Mouse (Mus musculus) lung, embryonic 14.5 days (tissue): ENCODE data around the gene Tmed3. TPM values are rescaled to one million over a fixed set of nuclear protein-coding genes. Genes with fewer than 3 reads are reported as not detected.

ENCODE experiments used
- ATAC-seq: fragments of 200-750 bp; cut with Nextera tagmentation; 2 replicates; pipeline ENCODE4 v1.8.0; 2017; ENCODE audit warnings: mild to moderate bottlenecking, moderate TSS enrichment, moderate library complexity; ENCODE audit not compliant: insufficient read depth
- DNase-seq: peaks from one replicate; pipeline ENCODE4 v3.0.0-alpha.2; 2015
- H3K27ac ChIP-seq: fragments of 300-500 bp; sonication (generic); 2 replicates; pipeline ENCODE4 v1.5.1; 2014; ENCODE audit warnings: low read depth, mild to moderate bottlenecking, moderate library complexity
- H3K27me3 ChIP-seq: fragments of 300-500 bp; sonication (generic); 2 replicates; pipeline ENCODE4 v1.6.1; 2014; ENCODE audit warnings: low read length, control low read depth; ENCODE audit not compliant: insufficient read depth
- H3K36me3 ChIP-seq: fragments of 300-500 bp; sonication (generic); 2 replicates; pipeline ENCODE4 v1.6.1; 2014; ENCODE audit warnings: control low read depth; ENCODE audit not compliant: insufficient read depth
- H3K4me1 ChIP-seq: fragments of 300-500 bp; sonication (generic); 2 replicates; pipeline ENCODE4 v1.6.1; 2014; ENCODE audit warnings: antibody characterized with exemption, control low read depth; ENCODE audit not compliant: insufficient read depth
- H3K4me2 ChIP-seq: fragments of 300-500 bp; sonication (generic); 2 replicates; pipeline ENCODE4 v1.6.1; 2014; ENCODE audit warnings: mild to moderate bottlenecking
- H3K4me3 ChIP-seq: fragments of 300-500 bp; sonication (generic); 2 replicates; pipeline ENCODE4 v1.5.1; 2014; ENCODE audit warnings: low read depth, low read length
- H3K9ac ChIP-seq: fragments of 300-500 bp; sonication (generic); 2 replicates; pipeline ENCODE4 v1.6.1; 2014
- H3K9me3 ChIP-seq: fragments of 300-500 bp; sonication (generic); 2 replicates; pipeline ENCODE4 v1.6.1; 2016; ENCODE audit warnings: low read depth, low read length, control low read depth
- CTCF ChIP-seq: IDR thresholded peaks from 2 replicates; pipeline ENCODE4 v1.5.1; 2016; ENCODE audit warnings: antibody characterized with exemption, low read depth
- WGBS: fragments of 180-500 bp; shearing (Covaris S2); extraction: QIAGEN DNeasy Blood & Tissue Kit; methylation state at CpG from one replicate; pipeline ENCODE4 v1.1.7; 2014; 5-methylcytosine and 5-hydroxymethylcytosine counted together
- polyA plus RNA-seq: library from polyadenylated mRNA; unstranded; fragments of >200 nt; fragmentation: Nextera tagmentation; extraction: Ambion mirVana; gene quantifications from 2 replicates; pipeline ENCODE4 v1.2.1, GENCODE M21; 2014

The Tmed3 gene
- 90.9 and 91.9 TPM in 2 replicates for polyA plus RNA-seq

GRCm38 (mm10) chr9:89704265-89705196 lies at the start of gene Tmed3:
Gene Tmed3 (minus strand): TSS chr9:89705068.
- H3K9ac ChIP-seq, result peak within 1 kb of the TSS; percentile 83
- H3K4me3 ChIP-seq, result peak within 1 kb of the TSS; percentile 60
- TF ChIP-seq CTCF, result peak; percentile 29
- peak within 1 kb of the TSS; percentile 86 for H3K4me2 ChIP-seq
- H3K9me3 ChIP-seq, result no peaks in the 10 kb centered on the region
- H3K27me3 ChIP-seq, result no peaks in the 10 kb centered on the region
- H3K36me3 ChIP-seq, result 0 out of 2 replicates have a peak, but pooled peaks cover 8% of the 10 kb centered on the region
- DNase-seq, result peak; percentile 96
- peak within 1 kb of the TSS; percentile 84 for H3K27ac ChIP-seq
- no peaks in the 10 kb centered on the region for H3K4me1 ChIP-seq
- peak; percentile 100 for ATAC-seq
- whole genome bisulfite sequencing, result under 1% methylated on average over 52 of the region's 52 CpGs

- no peak for TF ChIP-seq CTCF
- H3K27me3 ChIP-seq, result no peaks in the 10 kb centered on the region; the same call in 1 of the 2 replicates
- H3K4me1 ChIP-seq, result no peaks in the 10 kb centered on the region
- no peaks in the 10 kb centered on the region for H3K36me3 ChIP-seq
- H3K4me3 ChIP-seq, result no peak overlapping the region
- no peak for DNase-seq
- H3K9me3 ChIP-seq, result no peaks in the 10 kb centered on the region
- H3K27ac ChIP-seq, result no peak overlapping the region
- no peak overlapping the region for H3K4me2 ChIP-seq
- no peak overlapping the region for H3K9ac ChIP-seq
- no peak for ATAC-seq
These were observed 35.2 kb upstream of the Tmed3 start for GRCm38 (mm10) chr9:89740041-89740440.

- WGBS, result 3% methylated on average over 8 of the region's 8 CpGs
- no peak for TF ChIP-seq CTCF
- no peak within 1 kb of the TSS for H3K9ac ChIP-seq
- DNase-seq (no peak), ATAC-seq (no peak)
- no peaks in the 10 kb centered on the region for H3K4me1 ChIP-seq
- H3K27me3 ChIP-seq, result no peaks in the 10 kb centered on the region; the same call in 1 of the 2 replicates
- no peak within 1 kb of the TSS for H3K27ac ChIP-seq
- H3K4me3 ChIP-seq, result no peak within 1 kb of the TSS
- H3K9me3 ChIP-seq, result no peaks in the 10 kb centered on the region
- H3K4me2 ChIP-seq, result no peak within 1 kb of the TSS
- H3K36me3 ChIP-seq, result no peaks in the 10 kb centered on the region
These were observed 33.4 kb upstream of the Tmed3 start, which contains the start of gene Ankrd34c for GRCm38 (mm10) chr9:89738295-89738694. Gene Ankrd34c (minus strand): TSS chr9:89738475.

- WGBS, result 14% methylated on average over 6 of the region's 6 CpGs
These were observed 33.0 kb upstream of the Tmed3 start for GRCm38 (mm10) chr9:89737888-89738287.

GRCm38 (mm10) chr9:89736932-89737705 lies 32.3 kb upstream of the Tmed3 start:
- Histone ChIP-seq H3K4me1 (no peaks in the 10 kb centered on the region), H3K9ac (no peak overlapping the region), H3K36me3 (no peaks in the 10 kb centered on the region), H3K27ac (no peak overlapping the region), H3K9me3 (no peaks in the 10 kb centered on the region), H3K27me3 (no peaks in the 10 kb centered on the region; the same call in 1 of the 2 replicates), H3K4me2 (no peak overlapping the region), H3K4me3 (no peak overlapping the region)
- 8% methylated on average over 20 of the region's 20 CpGs for WGBS
- peak; percentile 36 for TF ChIP-seq CTCF
- DNase-seq (peak; percentile 80), ATAC-seq (peak; percentile 77; the same call in 1 of the 2 replicates)

More at GRCm38 (mm10) chr9:89737888-89738287, 33.0 kb upstream of the Tmed3 start:
- no peak for DNase-seq
- H3K27me3 ChIP-seq, result no peaks in the 10 kb centered on the region; the same call in 1 of the 2 replicates
- ATAC-seq, result no peak
- no peak for TF ChIP-seq CTCF
- no peaks in the 10 kb centered on the region for H3K36me3 ChIP-seq
- no peak overlapping the region for H3K4me2 ChIP-seq
- H3K4me1 ChIP-seq, result no peaks in the 10 kb centered on the region
- H3K27ac ChIP-seq, result no peak overlapping the region
- H3K9ac ChIP-seq, result no peak overlapping the region
- H3K9me3 ChIP-seq, result no peaks in the 10 kb centered on the region
- H3K4me3 ChIP-seq, result no peak overlapping the region

- Histone ChIP-seq H3K36me3 (no peaks in the 10 kb centered on the region), H3K9me3 (no peaks in the 10 kb centered on the region), H3K4me1 (no peaks in the 10 kb centered on the region), H3K27me3 (no peaks in the 10 kb centered on the region), H3K4me3 (no peak overlapping the region), H3K4me2 (no peak overlapping the region), H3K27ac (no peak overlapping the region), H3K9ac (no peak overlapping the region)
- TF ChIP-seq CTCF, result peak; percentile 71
- WGBS, result 27% methylated on average over 4 of the region's 4 CpGs
- DNase-seq, result peak; percentile 63
- no peak for ATAC-seq
These were observed 2.0 kb upstream of the Tmed3 start for GRCm38 (mm10) chr9:89706906-89707305.
